Mouse (Mus musculus) bone marrow, adult 2 months (tissue): ENCODE data around the gene Rbm4b. TPM values are rescaled to one million over a fixed set of nuclear protein-coding genes. Genes with fewer than 3 reads are reported as not detected.

Experiments
- H3K27ac ChIP-seq: fragments of 200-500 bp; 2 replicates; pipeline ENCODE4 v1.5.1; 2012; ENCODE audit warnings: low read depth, mild to moderate bottlenecking, control low read depth, inconsistent platforms, low read length; ENCODE audit not compliant: control insufficient read depth, poor library complexity, insufficient read depth
- H3K4me1 ChIP-seq: fragments of 200-500 bp; 2 replicates; pipeline ENCODE4 v1.6.1; 2011; ENCODE audit warnings: low read length; ENCODE audit not compliant: control insufficient read depth, insufficient read depth
- H3K4me3 ChIP-seq: fragments of 200-500 bp; replicated peaks from 2 replicates; pipeline ENCODE3; 2011; ENCODE audit warnings: mild to moderate bottlenecking, low read depth, low read length, control low read depth; ENCODE audit not compliant: control insufficient read depth
- CTCF ChIP-seq: fragments of 200-500 bp; IDR thresholded peaks from 2 replicates; pipeline ENCODE4 v1.5.1; 2011; ENCODE audit warnings: low read length, control low read depth; ENCODE audit not compliant: control insufficient read depth, insufficient read depth
- POLR2A ChIP-seq: fragments of 200-500 bp; IDR thresholded peaks from 2 replicates; pipeline ENCODE4 v1.6.1; 2011; ENCODE audit warnings: low read depth, mild to moderate bottlenecking, control low read depth, low read length, borderline replicate concordance; ENCODE audit not compliant: control insufficient read depth
- WGBS: fragments of 180-500 bp; shearing (Covaris S2); methylation state at CpG from one replicate; pipeline ENCODE4 v1.1.7; 2018; 5-methylcytosine and 5-hydroxymethylcytosine counted together
- polyA plus RNA-seq: library from polyadenylated mRNA; stranded (reverse); fragments of >200 nt; gene quantifications from 2 replicates; pipeline ENCODE4 v1.2.4, GENCODE M21; 2011; ENCODE audit warnings: low replicate concordance; ENCODE audit not compliant: missing spikeins, insufficient read depth, insufficient read length

Gene Rbm4b
- polyA plus RNA-seq, 1 experiment = 8.3 TPM

DNA sequence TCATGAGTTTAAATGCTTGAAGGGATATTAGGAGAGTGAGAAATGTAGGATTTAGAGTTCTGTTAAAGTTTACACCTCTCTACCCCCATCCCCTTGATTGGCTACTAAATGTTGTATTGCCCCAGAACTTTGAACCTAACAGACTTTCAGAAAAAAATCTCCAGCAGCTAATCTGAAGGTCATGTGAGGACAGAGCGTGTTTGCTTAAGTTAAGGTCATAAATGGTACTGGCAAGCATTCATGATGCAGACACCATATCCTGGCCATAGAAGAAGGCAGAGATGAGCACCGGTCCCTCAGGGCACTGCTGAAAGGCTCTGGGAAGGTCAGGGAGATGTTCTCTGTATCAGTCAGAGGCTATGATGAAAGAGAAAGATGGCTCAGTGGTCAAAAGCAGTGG is 39.0 kb upstream of the Rbm4b start:
- H3K4me3 ChIP-seq = no peak overlapping the region
- TF ChIP-seq POLR2A = no peak
- no peak for TF ChIP-seq CTCF
- no peak overlapping the region for H3K27ac ChIP-seq
- 76% methylated on average over 2 of the region's 2 CpGs for WGBS
- H3K4me1 ChIP-seq = no peaks in the 10 kb centered on the region

DNA sequence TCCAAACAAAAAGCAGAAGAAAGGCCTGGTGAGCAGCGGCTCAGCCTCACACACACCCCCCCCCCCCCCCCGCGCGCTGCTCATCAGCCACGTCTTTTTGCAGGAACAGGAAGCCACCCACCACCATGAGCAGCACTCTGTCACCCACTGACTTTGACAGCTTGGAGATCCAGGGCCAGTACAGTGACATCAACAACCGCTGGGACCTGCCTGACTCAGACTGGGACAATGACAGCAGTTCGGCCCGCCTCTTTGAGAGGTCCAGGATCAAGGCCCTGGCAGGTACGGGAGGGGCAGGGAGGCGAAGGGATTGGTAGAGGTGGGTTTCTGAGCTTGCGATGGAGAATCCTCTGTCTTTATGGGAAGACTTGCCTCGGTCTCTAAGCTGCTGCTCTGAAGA is 37.6 kb upstream of the Rbm4b start:
- 19% methylated on average over 12 of the region's 12 CpGs for WGBS
- Histone ChIP-seq H3K27ac (no peak overlapping the region), H3K4me1 (no peaks in the 10 kb centered on the region), H3K4me3 (no peak overlapping the region)
- TF ChIP-seq POLR2A = no peak
- TF ChIP-seq CTCF = no peak

DNA sequence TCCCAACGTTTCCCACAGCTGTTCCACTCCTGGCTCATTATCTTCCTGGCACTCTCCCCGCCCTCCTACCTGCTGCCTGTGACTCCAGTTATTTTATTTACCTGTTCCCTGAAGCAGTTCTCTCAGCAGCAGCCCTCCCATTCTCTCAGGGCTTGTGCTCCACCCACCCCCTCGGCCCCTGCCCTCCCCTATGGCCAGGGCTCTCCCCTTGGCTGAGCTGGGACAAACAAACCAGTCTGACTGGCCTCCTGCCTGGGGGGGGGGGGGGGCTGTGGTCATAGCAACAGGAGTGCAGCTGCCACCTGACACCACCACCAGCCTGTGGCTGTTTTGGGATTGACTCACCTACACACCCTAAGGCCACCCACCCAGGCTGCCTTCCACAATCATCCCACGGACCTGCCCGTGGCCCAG is 36.9 kb upstream of the Rbm4b start:
- Histone ChIP-seq H3K4me3 (no peak overlapping the region), H3K27ac (no peak overlapping the region), H3K4me1 (no peaks in the 10 kb centered on the region)
- TF ChIP-seq CTCF = no peak
- no peak for TF ChIP-seq POLR2A
- 63% methylated on average over 5 of the region's 5 CpGs for WGBS

DNA sequence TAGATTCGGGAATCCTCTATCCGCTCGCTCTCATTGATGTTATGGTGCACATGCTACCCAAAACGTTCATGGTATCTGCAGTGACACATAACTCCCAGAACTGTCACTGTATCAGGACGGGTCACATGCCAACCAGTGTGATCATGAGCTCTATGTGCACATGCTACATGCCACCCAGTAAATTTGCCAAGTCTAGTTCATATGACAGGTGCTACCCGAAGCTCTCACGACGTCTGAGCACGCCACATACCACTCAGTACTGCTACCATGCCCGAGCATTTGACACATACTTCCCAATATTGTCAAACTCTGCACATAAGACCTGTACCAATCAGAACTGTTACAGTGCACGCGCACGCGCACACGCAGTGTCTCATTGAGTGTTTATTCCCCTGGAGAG is 36.2 kb upstream of the Rbm4b start:
- TF ChIP-seq POLR2A (no peak), CTCF (no peak)
- H3K4me1 ChIP-seq = no peaks in the 10 kb centered on the region
- H3K4me3 ChIP-seq = no peak overlapping the region
- no peak overlapping the region for H3K27ac ChIP-seq
- WGBS = 79% methylated on average over 15 of the region's 15 CpGs

DNA sequence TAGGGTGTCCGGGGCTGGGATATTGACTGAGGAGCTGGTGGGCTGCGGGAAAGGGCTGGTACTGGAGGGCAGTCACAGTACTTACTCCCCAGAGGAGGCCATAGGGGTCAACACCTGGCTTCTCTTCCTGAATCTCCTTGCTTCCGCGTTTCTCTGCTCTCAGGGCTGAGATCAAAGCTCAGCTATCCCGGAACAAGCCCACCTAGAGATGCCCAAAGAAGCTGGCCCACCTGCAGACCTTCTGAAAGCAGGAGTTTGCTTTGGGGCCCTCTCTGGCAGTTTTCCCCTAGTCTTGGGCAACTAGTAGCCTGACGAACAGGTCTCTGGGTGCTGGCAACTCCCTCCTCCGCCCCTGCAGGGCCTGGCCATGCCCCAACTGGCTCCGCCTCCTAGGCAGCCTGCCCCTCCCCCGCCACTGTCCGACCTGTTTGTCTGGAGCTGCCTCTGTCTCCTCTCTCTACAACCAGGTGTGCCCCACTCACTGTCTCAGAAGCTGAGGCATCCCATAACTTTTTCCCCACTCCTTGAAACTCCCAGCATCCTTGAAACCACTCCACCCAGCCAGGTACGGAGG is 35.5 kb upstream of the Rbm4b start:
- TF ChIP-seq POLR2A = no peak
- TF ChIP-seq CTCF = no peak
- 62% methylated on average over 11 of the region's 11 CpGs for WGBS
- no peak overlapping the region for H3K4me3 ChIP-seq
- no peak overlapping the region for H3K27ac ChIP-seq
- no peaks in the 10 kb centered on the region for H3K4me1 ChIP-seq

DNA sequence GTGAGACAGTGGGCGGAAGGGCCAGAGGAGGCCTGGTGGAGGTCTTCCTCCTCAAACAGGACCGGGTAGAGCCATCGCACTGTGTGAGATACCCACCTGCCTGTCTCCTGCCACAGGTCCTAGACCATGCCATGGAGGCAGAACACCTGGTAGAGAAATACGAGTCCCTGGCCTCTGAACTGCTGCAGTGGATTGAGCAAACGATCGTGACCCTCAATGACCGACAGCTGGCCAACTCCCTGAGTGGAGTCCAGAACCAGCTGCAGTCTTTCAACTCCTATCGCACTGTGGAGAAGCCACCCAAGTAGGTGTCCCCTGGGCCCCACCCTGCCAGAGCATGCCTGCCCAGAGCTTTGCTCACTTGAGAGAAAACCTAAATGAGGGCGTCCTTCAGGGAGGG is 27.1 kb upstream of the Rbm4b start:
- TF ChIP-seq CTCF (no peak), POLR2A (no peak)
- Histone ChIP-seq H3K27ac (no peak overlapping the region), H3K4me1 (no peaks in the 10 kb centered on the region), H3K4me3 (no peak overlapping the region)
- 87% methylated on average over 9 of the region's 9 CpGs for WGBS

DNA sequence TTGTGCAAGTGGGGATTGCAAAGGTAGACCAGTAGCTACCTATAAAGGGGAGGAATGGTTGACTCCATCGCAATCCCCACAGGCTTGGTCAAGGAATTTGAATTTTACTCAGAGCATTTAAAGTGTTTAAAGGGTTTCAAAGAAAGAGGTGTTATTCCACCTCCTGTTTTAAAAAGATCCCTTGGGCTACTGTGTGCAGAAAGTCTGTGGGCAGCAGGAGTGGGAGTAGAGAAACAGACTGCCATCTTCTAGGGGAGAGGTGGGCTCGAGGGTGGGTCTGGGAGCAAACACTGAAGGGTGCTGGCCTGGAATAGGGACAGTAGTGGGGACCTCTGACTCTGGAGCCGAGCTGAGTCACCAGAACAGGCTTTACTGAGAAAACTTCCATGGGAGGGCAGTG is 23.2 kb upstream of the Rbm4b start:
- Histone ChIP-seq H3K4me3 (no peak overlapping the region), H3K27ac (no peak overlapping the region), H3K4me1 (no peaks in the 10 kb centered on the region)
- WGBS = 67% methylated on average over 3 of the region's 3 CpGs
- TF ChIP-seq CTCF (no peak), POLR2A (no peak)

DNA sequence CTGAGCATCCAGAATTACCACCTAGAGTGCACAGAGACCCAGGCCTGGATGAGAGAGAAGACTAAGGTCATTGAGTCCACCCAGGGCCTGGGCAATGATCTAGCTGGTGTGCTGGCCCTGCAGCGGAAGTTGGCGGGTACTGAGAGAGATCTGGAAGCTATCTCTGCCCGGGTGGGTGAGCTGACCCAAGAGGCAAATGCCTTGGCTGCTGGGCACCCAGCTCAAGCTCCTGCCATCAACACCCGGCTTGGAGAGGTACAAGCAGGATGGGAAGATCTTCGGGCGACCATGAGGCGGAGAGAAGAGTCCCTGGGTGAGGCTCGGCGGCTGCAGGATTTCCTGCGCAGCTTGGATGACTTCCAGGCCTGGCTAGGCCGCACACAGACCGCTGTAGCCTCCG is 18.4 kb upstream of the Rbm4b start:
- no peak overlapping the region for H3K27ac ChIP-seq
- 70% methylated on average over 13 of the region's 13 CpGs for WGBS
- H3K4me1 ChIP-seq = no peaks in the 10 kb centered on the region
- TF ChIP-seq CTCF (no peak), POLR2A (no peak)
- no peak overlapping the region for H3K4me3 ChIP-seq

DNA sequence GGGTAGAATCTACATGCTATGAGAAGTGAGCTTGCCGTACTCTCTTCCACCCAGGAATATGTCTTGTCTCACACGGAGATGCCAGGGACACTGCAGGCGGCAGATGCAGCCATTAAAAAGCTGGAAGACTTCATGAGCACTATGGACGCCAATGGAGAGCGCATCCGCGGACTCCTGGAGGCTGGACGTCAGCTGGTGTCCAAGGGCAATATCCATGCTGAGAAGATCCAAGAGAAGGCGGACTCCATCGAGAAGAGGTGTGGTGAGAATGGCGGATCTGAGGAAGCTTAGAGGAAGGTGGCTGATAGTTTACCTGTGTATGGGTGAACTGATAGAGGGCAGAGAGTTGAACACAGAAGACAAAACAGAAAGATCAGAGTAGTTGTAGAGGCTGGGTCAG is 17.2 kb upstream of the Rbm4b start:
- H3K4me1 ChIP-seq = no peaks in the 10 kb centered on the region
- no peak overlapping the region for H3K4me3 ChIP-seq
- 88% methylated on average over 11 of the region's 11 CpGs for WGBS
- H3K27ac ChIP-seq = no peak overlapping the region
- TF ChIP-seq POLR2A = no peak
- TF ChIP-seq CTCF = no peak
